Mouse (Mus musculus): ENCODE data around the gene Olfr12. TPM values are rescaled to one million over a fixed set of nuclear protein-coding genes. Genes with fewer than 3 reads are reported as not detected.

The Olfr12 gene
- not detected in 2 replicates for polyA plus RNA-seq (2014; fragmentation: Nextera tagmentation; extraction: Ambion mirVana)

DNA sequence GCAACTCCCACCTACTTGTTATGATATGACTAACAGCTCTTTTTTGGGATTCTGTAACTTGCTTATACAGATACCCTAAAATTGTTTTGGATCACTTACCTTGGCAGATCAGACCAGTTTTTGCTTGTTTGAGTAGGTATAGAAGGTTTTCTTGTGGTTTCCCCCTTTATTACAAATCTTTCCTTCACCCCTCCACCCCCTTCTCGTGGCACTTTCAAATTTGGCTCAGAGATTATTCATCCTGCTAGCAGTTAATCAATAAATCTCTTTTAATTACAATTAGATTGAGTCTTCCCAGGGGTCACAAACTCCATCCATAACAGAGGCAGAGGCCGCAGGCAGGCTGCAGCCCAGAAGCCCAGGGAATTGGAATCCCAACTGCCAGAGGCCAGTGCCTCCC lies at the start of gene Olfr12:
TSS of gene Olfr12 (plus strand) at position 301 of the 400 bp plus-strand sequence.
- H3K4me1 ChIP-seq (ENCODE audit: control insufficient read depth in 2 of 2, insufficient read depth in 2 of 2, low read length in 2 of 2): no peaks in the 10 kb centered on the region
- H3K27ac ChIP-seq (replicated peaks in 1 of 2; ENCODE audit: control insufficient read depth in 1 of 2, insufficient read depth in 1 of 2, low read depth in 2 of 2, low read length in 2 of 2): no peak within 1 kb of the TSS
- H3K9ac ChIP-seq (ENCODE audit: low read length): no peak within 1 kb of the TSS
- no peak within 1 kb of the TSS for H3K4me2 ChIP-seq (ENCODE audit: low read length)
- no peak for ATAC-seq (ENCODE audit: insufficient number of reproducible peaks, insufficient read depth, low FRiP score, low read depth)
- no peaks in the 10 kb centered on the region for H3K9me3 ChIP-seq (ENCODE audit: control insufficient read depth, low read length)
- WGBS: 56% methylated on average over 2 of the region's 2 CpGs
- no peak within 1 kb of the TSS for H3K4me3 ChIP-seq (ENCODE audit: control insufficient read depth in 1 of 2, insufficient read depth in 1 of 2, low read depth in 1 of 2, low read length in 2 of 2)
- H3K27me3 ChIP-seq (ENCODE audit: control insufficient read depth, insufficient read depth, low read length): no peaks in the 10 kb centered on the region
- no peaks in the 10 kb centered on the region for H3K36me3 ChIP-seq (ENCODE audit: control insufficient read depth, insufficient read depth, low read length)

DNA sequence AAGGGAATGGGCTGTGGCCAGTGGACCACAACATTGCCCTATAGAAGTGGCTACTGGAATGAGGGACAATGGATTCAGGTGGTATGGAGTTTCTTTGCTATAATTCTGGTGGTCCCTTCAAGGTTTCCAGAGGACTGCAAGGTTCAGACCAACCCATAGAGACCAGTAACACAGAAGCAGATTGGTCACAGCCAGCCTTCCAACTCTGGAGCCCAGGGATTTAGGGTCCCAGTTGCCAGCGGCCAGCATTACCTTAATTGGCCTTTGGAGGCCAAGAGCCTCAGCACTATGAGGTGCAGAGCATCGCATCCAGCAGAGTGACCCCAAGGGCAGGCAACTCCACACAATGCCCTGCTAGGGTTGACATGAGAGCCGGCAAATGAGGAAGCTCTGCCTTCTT lies 46.6 kb upstream of the Olfr12 start, which contains the start of gene Olfr1413:
TSS of gene Olfr1413 (plus strand) at position 301 of the 400 bp plus-strand sequence.
- Histone ChIP-seq H3K4me2 (ENCODE audit: low read length) (no peak within 1 kb of the TSS), H3K36me3 (ENCODE audit: control insufficient read depth, insufficient read depth, low read length) (no peaks in the 10 kb centered on the region), H3K9me3 (ENCODE audit: control insufficient read depth, low read length) (no peaks in the 10 kb centered on the region), H3K9ac (ENCODE audit: low read length) (no peak within 1 kb of the TSS), H3K4me1 (ENCODE audit: control insufficient read depth in 2 of 2, insufficient read depth in 2 of 2, low read length in 2 of 2) (no peaks in the 10 kb centered on the region), H3K27ac (replicated peaks in 1 of 2; ENCODE audit: control insufficient read depth in 1 of 2, insufficient read depth in 1 of 2, low read depth in 2 of 2, low read length in 2 of 2) (no peak within 1 kb of the TSS), H3K4me3 (ENCODE audit: control insufficient read depth in 1 of 2, insufficient read depth in 1 of 2, low read depth in 1 of 2, low read length in 2 of 2) (no peak within 1 kb of the TSS), H3K27me3 (ENCODE audit: control insufficient read depth, insufficient read depth, low read length) (no peaks in the 10 kb centered on the region)
- WGBS: 82% methylated on average over 3 of the region's 3 CpGs
- no peak for ATAC-seq (ENCODE audit: insufficient number of reproducible peaks, insufficient read depth, low FRiP score, low read depth)

DNA sequence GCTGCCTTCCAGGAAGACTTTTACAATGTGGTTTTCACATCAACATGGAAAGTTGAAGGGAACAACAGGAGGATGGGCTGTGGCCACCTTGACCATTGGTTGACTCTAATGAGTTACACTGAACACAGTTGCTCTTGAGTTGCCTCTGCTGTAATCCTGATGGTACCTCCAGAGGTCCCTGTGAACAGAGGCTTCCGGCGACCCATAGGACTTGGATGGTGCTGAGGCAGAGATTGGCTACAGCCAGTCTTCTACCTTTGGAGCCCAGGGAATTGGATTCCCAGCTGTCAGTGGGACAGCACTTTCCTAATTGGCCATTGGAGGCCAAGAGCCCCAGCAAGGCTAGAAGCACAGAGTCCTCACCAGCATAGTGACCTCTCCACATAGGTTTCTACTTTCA lies 32.1 kb upstream of the Olfr12 start, which contains the start of gene Olfr1412:
TSS of gene Olfr1412 (plus strand) at position 301 of the 400 bp plus-strand sequence.
- WGBS: 78% methylated on average over 2 of the region's 2 CpGs
- Histone ChIP-seq H3K9me3 (ENCODE audit: control insufficient read depth, low read length) (no peaks in the 10 kb centered on the region), H3K36me3 (ENCODE audit: control insufficient read depth, insufficient read depth, low read length) (no peaks in the 10 kb centered on the region), H3K27ac (replicated peaks in 1 of 2; ENCODE audit: control insufficient read depth in 1 of 2, insufficient read depth in 1 of 2, low read depth in 2 of 2, low read length in 2 of 2) (no peak within 1 kb of the TSS), H3K4me3 (ENCODE audit: control insufficient read depth in 1 of 2, insufficient read depth in 1 of 2, low read depth in 1 of 2, low read length in 2 of 2) (no peak within 1 kb of the TSS), H3K4me2 (ENCODE audit: low read length) (no peak within 1 kb of the TSS), H3K27me3 (ENCODE audit: control insufficient read depth, insufficient read depth, low read length) (no peaks in the 10 kb centered on the region), H3K4me1 (ENCODE audit: control insufficient read depth in 2 of 2, insufficient read depth in 2 of 2, low read length in 2 of 2) (no peaks in the 10 kb centered on the region), H3K9ac (ENCODE audit: low read length) (no peak within 1 kb of the TSS)
- ATAC-seq (ENCODE audit: insufficient number of reproducible peaks, insufficient read depth, low FRiP score, low read depth): no peak

DNA sequence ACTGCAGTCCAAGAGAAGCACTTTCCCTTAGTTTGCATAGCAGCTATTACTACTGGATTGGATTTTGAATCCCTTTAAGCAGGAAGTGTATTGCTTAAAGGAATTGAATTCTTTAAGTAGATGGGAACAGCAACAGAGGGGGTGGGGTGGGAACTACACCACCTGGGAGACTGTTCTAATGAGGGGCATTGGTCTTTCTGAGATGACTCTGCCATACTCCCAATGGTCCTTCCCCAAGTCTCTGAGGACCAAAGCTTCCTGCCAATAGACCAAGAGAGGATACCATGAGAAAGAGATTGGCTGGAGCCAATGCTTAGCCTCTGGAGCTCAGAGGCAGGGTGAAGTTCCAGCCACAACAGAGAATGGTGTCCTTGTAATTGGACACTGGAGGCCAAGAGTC lies 23.5 kb upstream of the Olfr12 start, which contains the start of gene Olfr1411:
TSS of gene Olfr1411 (plus strand) at position 301 of the 400 bp plus-strand sequence.
- no peaks in the 10 kb centered on the region for H3K27me3 ChIP-seq (ENCODE audit: control insufficient read depth, insufficient read depth, low read length)
- H3K27ac ChIP-seq (replicated peaks in 1 of 2; ENCODE audit: control insufficient read depth in 1 of 2, insufficient read depth in 1 of 2, low read depth in 2 of 2, low read length in 2 of 2): no peak within 1 kb of the TSS
- no peak for ATAC-seq (ENCODE audit: insufficient number of reproducible peaks, insufficient read depth, low FRiP score, low read depth)
- H3K9me3 ChIP-seq (ENCODE audit: control insufficient read depth, low read length): no peaks in the 10 kb centered on the region
- no peaks in the 10 kb centered on the region for H3K4me1 ChIP-seq (ENCODE audit: control insufficient read depth in 2 of 2, insufficient read depth in 2 of 2, low read length in 2 of 2)
- H3K4me2 ChIP-seq (ENCODE audit: low read length): no peak within 1 kb of the TSS
- H3K4me3 ChIP-seq (ENCODE audit: control insufficient read depth in 1 of 2, insufficient read depth in 1 of 2, low read depth in 1 of 2, low read length in 2 of 2): no peak within 1 kb of the TSS
- H3K36me3 ChIP-seq (ENCODE audit: control insufficient read depth, insufficient read depth, low read length): no peaks in the 10 kb centered on the region
- H3K9ac ChIP-seq (ENCODE audit: low read length): no peak within 1 kb of the TSS

- 69% methylated on average over 3 of the region's 3 CpGs for WGBS
- Histone ChIP-seq H3K4me3 (ENCODE audit: control insufficient read depth in 1 of 2, insufficient read depth in 1 of 2, low read depth in 1 of 2, low read length in 2 of 2) (no peak overlapping the region), H3K27me3 (ENCODE audit: control insufficient read depth, insufficient read depth, low read length) (no peaks in the 10 kb centered on the region), H3K27ac (replicated peaks in 1 of 2; ENCODE audit: control insufficient read depth in 1 of 2, insufficient read depth in 1 of 2, low read depth in 2 of 2, low read length in 2 of 2) (no peak overlapping the region), H3K36me3 (ENCODE audit: control insufficient read depth, insufficient read depth, low read length) (no peaks in the 10 kb centered on the region), H3K4me2 (ENCODE audit: low read length) (no peak overlapping the region), H3K4me1 (ENCODE audit: control insufficient read depth in 2 of 2, insufficient read depth in 2 of 2, low read length in 2 of 2) (no peaks in the 10 kb centered on the region), H3K9me3 (ENCODE audit: control insufficient read depth, low read length) (no peaks in the 10 kb centered on the region), H3K9ac (ENCODE audit: low read length) (no peak overlapping the region)
- ATAC-seq (ENCODE audit: insufficient number of reproducible peaks, insufficient read depth, low FRiP score, low read depth): no peak; the same call in 1 of the 2 replicates
These were observed 21.6 kb upstream of the Olfr12 start for GRCm38 (mm10) chr1:92596019-92596418.

DNA sequence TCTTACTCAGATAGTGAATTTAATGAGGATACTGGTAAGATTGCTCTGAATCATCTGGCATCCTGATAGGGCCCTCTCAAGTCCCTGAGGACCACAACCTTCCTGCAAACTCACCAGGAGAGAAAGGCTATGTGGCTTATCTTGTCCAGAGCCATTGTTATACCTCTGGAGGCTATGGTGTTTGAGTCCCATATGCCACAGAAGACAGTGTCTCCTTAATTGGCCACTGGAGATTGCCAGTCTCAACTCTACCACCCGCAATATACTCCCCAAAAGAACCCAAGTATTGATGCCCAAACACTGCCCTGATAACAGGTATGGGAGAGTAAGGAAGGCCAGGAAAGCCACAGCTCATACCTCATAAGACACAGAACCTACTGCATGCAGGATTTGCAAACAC lies 12.1 kb upstream of the Olfr12 start, which contains the start of gene Olfr1410:
TSS of gene Olfr1410 (plus strand) at position 301 of the 400 bp plus-strand sequence.
- no peak for ATAC-seq (ENCODE audit: insufficient number of reproducible peaks, insufficient read depth, low FRiP score, low read depth)
- Histone ChIP-seq H3K9ac (ENCODE audit: low read length) (no peak within 1 kb of the TSS), H3K27ac (replicated peaks in 1 of 2; ENCODE audit: control insufficient read depth in 1 of 2, insufficient read depth in 1 of 2, low read depth in 2 of 2, low read length in 2 of 2) (no peak within 1 kb of the TSS), H3K36me3 (ENCODE audit: control insufficient read depth, insufficient read depth, low read length) (no peaks in the 10 kb centered on the region), H3K4me3 (ENCODE audit: control insufficient read depth in 1 of 2, insufficient read depth in 1 of 2, low read depth in 1 of 2, low read length in 2 of 2) (no peak within 1 kb of the TSS), H3K9me3 (ENCODE audit: control insufficient read depth, low read length) (no peaks in the 10 kb centered on the region), H3K4me2 (ENCODE audit: low read length) (no peak within 1 kb of the TSS), H3K27me3 (ENCODE audit: control insufficient read depth, insufficient read depth, low read length) (peaks cover 6% of the 10 kb centered on the region; the same call in 1 of the 2 replicates), H3K4me1 (ENCODE audit: control insufficient read depth in 2 of 2, insufficient read depth in 2 of 2, low read length in 2 of 2) (no peaks in the 10 kb centered on the region)
- WGBS: 75% methylated on average over 1 of the region's 1 CpGs

- Histone ChIP-seq H3K36me3 (ENCODE audit: control insufficient read depth, insufficient read depth, low read length) (no peaks in the 10 kb centered on the region), H3K27me3 (ENCODE audit: control insufficient read depth, insufficient read depth, low read length) (peaks cover 8% of the 10 kb centered on the region; the same call in 1 of the 2 replicates), H3K4me2 (ENCODE audit: low read length) (no peak overlapping the region), H3K27ac (replicated peaks in 1 of 2; ENCODE audit: control insufficient read depth in 1 of 2, insufficient read depth in 1 of 2, low read depth in 2 of 2, low read length in 2 of 2) (no peak overlapping the region), H3K9ac (ENCODE audit: low read length) (no peak overlapping the region), H3K9me3 (ENCODE audit: control insufficient read depth, low read length) (no peaks in the 10 kb centered on the region), H3K4me1 (ENCODE audit: control insufficient read depth in 2 of 2, insufficient read depth in 2 of 2, low read length in 2 of 2) (no peaks in the 10 kb centered on the region), H3K4me3 (ENCODE audit: control insufficient read depth in 1 of 2, insufficient read depth in 1 of 2, low read depth in 1 of 2, low read length in 2 of 2) (no peak overlapping the region)
- no peak for ATAC-seq (ENCODE audit: insufficient number of reproducible peaks, insufficient read depth, low FRiP score, low read depth)
- WGBS: 70% methylated on average over 4 of the region's 4 CpGs
These were observed 9.9 kb upstream of the Olfr12 start for GRCm38 (mm10) chr1:92607711-92608110.

DNA sequence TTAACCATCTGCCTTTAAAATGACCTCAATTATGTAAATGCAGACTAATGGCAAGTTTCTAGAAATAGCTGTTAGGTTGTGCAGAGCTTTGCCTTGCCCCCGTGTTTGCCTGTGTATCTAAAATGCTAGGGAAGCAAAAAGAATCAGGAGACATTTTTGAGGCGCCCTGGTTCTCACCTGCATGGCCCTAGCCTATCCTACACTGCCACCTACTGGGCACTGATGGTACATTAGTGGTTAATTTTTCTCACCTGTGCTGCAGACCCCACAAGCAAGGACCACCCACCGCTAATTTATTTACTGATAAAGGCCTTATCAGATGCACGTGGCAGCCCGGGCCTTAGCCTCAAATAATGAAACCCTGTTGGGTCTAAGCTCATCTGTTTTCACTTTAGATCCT lies 6.6 kb upstream of the Olfr12 start:
- no peak for ATAC-seq (ENCODE audit: insufficient number of reproducible peaks, insufficient read depth, low FRiP score, low read depth)
- WGBS: 3% methylated on average over 5 of the region's 5 CpGs
- H3K27ac ChIP-seq (replicated peaks in 1 of 2; ENCODE audit: control insufficient read depth in 1 of 2, insufficient read depth in 1 of 2, low read depth in 2 of 2, low read length in 2 of 2): no peak overlapping the region
- no peaks in the 10 kb centered on the region for H3K4me1 ChIP-seq (ENCODE audit: control insufficient read depth in 2 of 2, insufficient read depth in 2 of 2, low read length in 2 of 2)
- H3K9ac ChIP-seq (ENCODE audit: low read length): no peak overlapping the region
- H3K36me3 ChIP-seq (ENCODE audit: control insufficient read depth, insufficient read depth, low read length): no peaks in the 10 kb centered on the region
- 0 out of 2 replicates have a peak, but pooled peaks cover 3% of the 10 kb centered on the region for H3K27me3 ChIP-seq (ENCODE audit: control insufficient read depth, insufficient read depth, low read length)
- no peak overlapping the region for H3K4me2 ChIP-seq (ENCODE audit: low read length)
- H3K9me3 ChIP-seq (ENCODE audit: control insufficient read depth, low read length): no peaks in the 10 kb centered on the region
- no peak overlapping the region for H3K4me3 ChIP-seq (ENCODE audit: control insufficient read depth in 1 of 2, insufficient read depth in 1 of 2, low read depth in 1 of 2, low read length in 2 of 2)

Measured in heart, embryonic 14.5 days (tissue).